Mouse (Mus musculus) CD4-positive helper T cell, adult 2 months (primary cell): ENCODE data around the gene Atl1.

ENCODE experiments used
- DNase-seq: peaks from one replicate; pipeline ENCODE4 v3.0.0-alpha.2; 2012; ENCODE audit warnings: low read depth, missing footprints, low spot score

The Atl1 gene

GRCm38 (mm10) chr12:69941655-69942329 lies 49.4 kb downstream of the Atl1 start:
- DNase-seq: no peak

- DNase-seq: no peak
Observed at GRCm38 (mm10) chr12:69945861-69946260, 53.4 kb downstream of the Atl1 start.

GRCm38 (mm10) chr12:69947502-69947901 lies 55.1 kb downstream of the Atl1 start:
- DNase-seq: no peak

GRCm38 (mm10) chr12:69957378-69957777 lies 65.0 kb downstream of the Atl1 start:
- DNase-seq: no peak

GRCm38 (mm10) chr12:69962468-69962867 lies 70.1 kb downstream of the Atl1 start:
- peak; percentile 39 for DNase-seq

- DNase-seq: no peak
Observed at GRCm38 (mm10) chr12:69963141-69963540, 70.7 kb downstream of the Atl1 start.

- DNase-seq: no peak
Observed at GRCm38 (mm10) chr12:69965644-69966043, 73.2 kb downstream of the Atl1 start.

GRCm38 (mm10) chr12:69966071-69966470 lies 73.7 kb downstream of the Atl1 start:
- DNase-seq: no peak

GRCm38 (mm10) chr12:69967112-69967511 lies 74.7 kb downstream of the Atl1 start:
- DNase-seq: no peak

GRCm38 (mm10) chr12:69968154-69968553 lies 75.7 kb downstream of the Atl1 start:
- no peak for DNase-seq

GRCm38 (mm10) chr12:69973666-69974065 lies 81.3 kb downstream of the Atl1 start:
- DNase-seq: no peak

GRCm38 (mm10) chr12:69976688-69977087 lies 84.3 kb downstream of the Atl1 start:
- DNase-seq: no peak

- DNase-seq: no peak
Observed at GRCm38 (mm10) chr12:69977376-69977998, 85.1 kb downstream of the Atl1 start.

- DNase-seq: peak; percentile 28
Observed at GRCm38 (mm10) chr12:69982874-69983273, 90.5 kb downstream of the Atl1 start.

GRCm38 (mm10) chr12:69985546-69985945 lies 93.1 kb downstream of the Atl1 start:
- DNase-seq: no peak

GRCm38 (mm10) chr12:69986241-69986762 lies 93.9 kb downstream of the Atl1 start:
- DNase-seq: peak; percentile 56

GRCm38 (mm10) chr12:69986786-69987497 lies 94.5 kb downstream of the Atl1 start, which contains the start of gene Sav1:
TSS of gene Sav1 (minus strand) at chr12:69987002.
- peak; percentile 70 for DNase-seq

GRCm38 (mm10) chr12:69995382-69995781 lies 103.0 kb downstream of the Atl1 start:
- no peak for DNase-seq

- DNase-seq: no peak
Observed at GRCm38 (mm10) chr12:69998186-69998983, 106.0 kb downstream of the Atl1 start.

GRCm38 (mm10) chr12:70005103-70005502 lies 112.7 kb downstream of the Atl1 start:
- no peak for DNase-seq

GRCm38 (mm10) chr12:70010356-70010755 lies 117.9 kb downstream of the Atl1 start:
- DNase-seq: no peak

- DNase-seq: no peak
Observed at GRCm38 (mm10) chr12:70011681-70012080, 119.3 kb downstream of the Atl1 start.
